Mouse (Mus musculus) megakaryocyte progenitor cell, adult 5-6 weeks (primary cell): Measurements from ENCODE around the gene Epdr1. TPM values are rescaled to one million over a fixed set of nuclear protein-coding genes. Genes with fewer than 3 reads are reported as not detected.
A peak's percentile ranks its signal among the peaks of the same experiment; 100 is the strongest.

ENCODE experiments used
- ATAC-seq: replicated peaks from 2 replicates; pipeline ENCODE4 v1.8.0; 2016; ENCODE audit warnings: mild to moderate bottlenecking, moderate TSS enrichment, inconsistent platforms; ENCODE audit not compliant: poor library complexity
- total RNA-seq, 2 experiments: library from RNA; stranded (forward) in 1 of 2; stranded (reverse) in 1 of 2; fragments of 157-497, 149-512 nt in 1 of 2; fragments of 200-1000 nt in 1 of 2; gene quantifications; 2 replicates each; pipeline versions ENCODE4 v1.2.3 to v1.2.4; 2015 to 2017

Epdr1 gene
- total RNA-seq (2015): 7.4 and 14.0 TPM in 2 replicates
- total RNA-seq (2017): 2.5 and 10.0 TPM in 2 replicates

DNA sequence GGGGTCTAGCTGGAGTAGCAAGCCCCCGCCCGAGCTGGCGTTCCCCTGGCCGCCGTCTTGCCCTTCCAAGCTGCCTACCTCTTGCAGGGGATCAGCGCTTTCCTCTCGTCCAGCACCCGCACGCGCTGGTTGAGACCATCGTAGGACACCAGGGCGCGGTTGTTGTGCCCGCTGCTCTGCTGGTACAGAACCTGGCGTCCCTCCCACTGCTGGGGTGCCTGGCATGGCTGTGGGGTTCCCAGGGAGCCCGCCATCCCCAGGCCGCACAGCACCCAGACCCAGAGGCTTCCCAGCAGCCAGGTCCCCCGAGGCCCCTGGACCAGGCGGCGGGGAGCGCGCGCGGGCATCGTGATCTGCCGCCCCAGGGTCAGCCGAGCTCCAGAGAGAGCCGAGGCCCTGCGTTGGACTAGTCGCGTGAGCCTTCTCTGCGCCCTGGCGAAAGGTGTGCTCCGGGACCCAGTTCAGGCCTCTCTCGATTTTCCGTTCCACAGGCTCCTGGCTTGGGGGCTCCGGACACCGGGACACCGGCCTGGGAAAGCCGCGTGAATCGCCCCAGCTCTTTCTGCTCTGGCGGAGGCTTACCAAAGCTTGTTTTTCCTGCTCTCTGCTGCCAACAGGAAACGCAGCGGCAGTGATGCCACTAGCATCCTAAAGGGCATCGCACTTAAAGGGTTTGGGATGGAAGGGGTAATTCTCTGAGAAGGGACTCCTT, at the start of gene Epdr1:
Gene Epdr1 (minus strand): TSS at position 712 of the 712 bp plus-strand sequence.
- ATAC-seq: peak; percentile 74

DNA sequence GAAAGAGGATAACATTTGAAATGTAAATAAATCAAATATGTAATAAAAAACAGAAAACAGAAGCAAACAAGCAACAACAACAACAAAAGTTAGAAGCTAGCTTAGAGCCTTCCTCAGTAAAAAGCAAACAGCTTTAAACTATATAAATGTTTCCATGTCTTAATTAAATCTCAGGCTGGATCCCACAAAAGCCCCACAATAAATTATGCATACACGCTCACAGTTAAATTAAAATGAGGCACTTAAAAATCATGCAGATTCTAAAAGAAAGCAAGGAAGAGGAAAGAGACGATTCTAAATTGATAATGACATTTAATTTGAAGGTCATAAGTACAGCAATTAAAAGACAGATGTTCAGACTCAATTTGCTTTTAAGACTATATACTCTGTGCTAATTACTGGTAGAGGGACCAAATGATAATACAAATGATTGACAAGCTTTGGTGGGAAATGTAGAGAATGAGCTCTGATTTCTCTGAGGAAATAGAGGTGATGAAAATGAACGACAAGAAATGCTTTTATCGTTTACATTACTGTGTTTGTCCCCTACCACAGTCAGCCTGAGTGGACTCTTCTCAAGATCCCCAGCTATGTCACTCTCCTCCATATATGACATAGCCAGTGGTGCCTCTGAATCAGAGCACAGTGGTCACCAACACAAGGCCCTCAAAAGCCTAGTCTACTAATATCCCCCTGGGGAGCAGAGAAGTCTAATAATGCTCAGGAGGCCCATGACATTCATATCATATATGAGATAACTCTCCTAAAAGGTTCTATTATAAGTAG, 48.8 kb upstream of the Epdr1 start:
- no peak for ATAC-seq

DNA sequence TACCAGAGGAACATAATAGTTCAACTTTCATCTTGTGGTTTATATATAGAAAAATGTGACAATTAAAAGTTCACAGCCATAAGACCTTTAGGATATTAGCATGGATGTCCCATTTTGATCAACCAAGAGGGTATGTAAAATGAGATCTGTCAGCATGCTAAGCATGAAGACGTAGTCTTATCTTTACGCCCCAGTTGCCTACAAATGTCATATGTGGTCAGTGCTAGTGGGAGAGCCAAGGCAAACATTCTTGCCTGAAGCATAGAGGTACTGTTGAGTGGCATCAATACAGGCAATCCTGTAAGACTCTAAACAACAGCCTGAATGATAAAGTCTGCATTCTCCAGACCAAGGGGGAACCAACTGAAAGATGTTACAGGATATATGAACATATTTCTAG, 32.7 kb upstream of the Epdr1 start:
- ATAC-seq: peak; percentile 27; the same call in 1 of the 2 replicates

DNA sequence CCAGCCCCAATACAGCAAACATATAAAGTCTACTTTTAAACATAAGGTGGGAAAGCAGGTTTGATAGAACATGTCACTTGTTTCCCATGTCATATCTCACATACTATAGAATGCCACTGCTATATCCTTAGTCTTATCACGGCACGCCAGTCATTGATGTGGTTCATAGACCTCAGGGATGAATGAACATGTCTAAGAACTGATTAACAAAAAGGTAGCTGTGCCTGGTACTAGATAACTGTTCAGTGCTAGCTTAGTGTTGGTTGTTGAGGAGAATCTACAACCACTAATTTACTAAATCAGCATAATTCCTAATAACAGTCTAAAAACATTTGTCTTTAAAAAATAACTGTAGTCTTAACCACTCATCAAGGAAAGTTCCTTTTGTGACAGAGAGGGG, 30.1 kb upstream of the Epdr1 start:
- peak; percentile 99 for ATAC-seq

DNA sequence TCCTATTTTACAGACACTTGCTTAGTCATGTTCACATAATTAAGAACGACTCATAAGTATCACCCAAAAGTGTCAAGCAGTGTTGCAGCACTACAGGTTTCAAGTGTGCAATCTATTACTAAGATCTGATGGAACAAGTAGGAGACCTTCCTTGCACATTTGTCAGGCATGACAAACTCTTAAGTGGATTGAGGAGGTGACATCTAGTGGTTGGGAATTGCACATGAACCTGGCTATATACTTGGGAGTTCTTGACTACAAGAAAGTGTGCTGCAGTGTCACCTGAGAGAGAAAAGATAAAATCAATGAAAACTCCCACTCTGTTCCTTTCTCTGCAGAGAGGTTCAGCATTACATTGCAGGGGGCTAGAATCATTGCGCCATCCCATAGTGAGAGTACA, 24.5 kb upstream of the Epdr1 start:
- ATAC-seq: no peak

DNA sequence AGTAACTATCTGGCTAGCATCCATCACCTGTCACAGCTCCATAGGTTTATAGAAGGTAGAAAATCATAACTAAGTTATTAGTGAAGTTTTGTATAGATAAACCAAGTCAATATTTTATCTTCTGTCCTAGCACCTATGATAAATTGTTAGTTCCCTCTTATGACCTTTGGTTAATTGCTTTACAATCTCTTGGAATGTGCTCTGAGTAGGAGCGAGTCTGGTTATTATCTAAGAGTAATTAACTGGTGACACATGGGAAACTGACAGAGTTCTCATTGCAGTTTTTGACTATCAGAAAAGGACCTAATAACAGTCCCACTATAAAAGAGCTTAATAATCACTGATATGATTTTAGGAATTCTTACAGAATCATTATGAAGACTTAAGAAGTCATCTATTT, 23.8 kb upstream of the Epdr1 start:
- no peak for ATAC-seq

DNA sequence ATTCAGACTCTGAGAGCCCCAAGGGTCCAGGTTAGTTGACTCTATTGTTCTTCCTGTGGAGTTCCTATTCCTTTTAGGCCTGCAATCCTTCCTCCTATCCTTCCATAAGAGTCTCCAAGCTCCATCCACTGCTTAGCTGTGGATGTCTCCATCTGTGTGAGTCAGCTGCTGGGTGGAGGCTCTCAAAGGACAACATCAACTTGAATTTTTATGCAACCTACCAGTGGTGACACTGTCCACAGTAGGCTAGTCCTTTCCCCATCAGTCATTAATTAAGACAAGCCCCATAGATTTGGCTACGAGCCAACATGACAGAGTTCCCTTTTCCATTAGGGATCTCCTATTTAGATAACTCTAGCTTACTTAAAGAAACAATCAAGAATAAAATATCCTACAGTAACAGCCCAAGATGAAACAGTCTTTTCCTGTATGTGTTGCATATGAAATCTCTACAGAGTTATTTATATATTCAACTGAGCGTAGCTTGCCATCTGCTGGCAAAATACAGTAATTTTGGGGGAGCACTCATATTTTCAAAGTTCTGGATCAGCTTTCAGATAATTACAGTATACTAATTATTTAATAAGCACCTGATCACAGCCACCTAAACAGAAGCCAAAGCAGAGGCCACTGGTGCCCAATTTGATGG, 20.6 kb upstream of the Epdr1 start:
- peak; percentile 64 for ATAC-seq

DNA sequence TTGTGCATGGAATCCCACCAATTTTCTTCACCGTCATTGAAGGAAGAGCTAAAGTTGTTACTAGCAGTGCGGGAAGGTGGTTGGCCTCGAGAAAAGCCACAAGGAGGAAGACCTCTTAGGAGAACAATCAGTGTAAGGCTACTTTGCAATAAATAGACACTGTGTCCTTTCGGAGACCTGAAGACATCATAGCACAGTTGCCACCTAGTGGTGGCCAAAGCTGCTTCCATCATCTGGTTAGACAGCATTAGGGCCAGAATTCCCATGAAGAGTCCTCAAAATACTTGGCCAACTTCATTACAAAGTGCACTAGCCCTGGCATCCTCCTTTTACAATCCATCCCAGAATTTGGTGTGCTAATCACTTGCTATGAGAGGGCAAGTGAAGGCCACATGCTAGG, 16.4 kb upstream of the Epdr1 start:
- peak; percentile 79 for ATAC-seq

DNA sequence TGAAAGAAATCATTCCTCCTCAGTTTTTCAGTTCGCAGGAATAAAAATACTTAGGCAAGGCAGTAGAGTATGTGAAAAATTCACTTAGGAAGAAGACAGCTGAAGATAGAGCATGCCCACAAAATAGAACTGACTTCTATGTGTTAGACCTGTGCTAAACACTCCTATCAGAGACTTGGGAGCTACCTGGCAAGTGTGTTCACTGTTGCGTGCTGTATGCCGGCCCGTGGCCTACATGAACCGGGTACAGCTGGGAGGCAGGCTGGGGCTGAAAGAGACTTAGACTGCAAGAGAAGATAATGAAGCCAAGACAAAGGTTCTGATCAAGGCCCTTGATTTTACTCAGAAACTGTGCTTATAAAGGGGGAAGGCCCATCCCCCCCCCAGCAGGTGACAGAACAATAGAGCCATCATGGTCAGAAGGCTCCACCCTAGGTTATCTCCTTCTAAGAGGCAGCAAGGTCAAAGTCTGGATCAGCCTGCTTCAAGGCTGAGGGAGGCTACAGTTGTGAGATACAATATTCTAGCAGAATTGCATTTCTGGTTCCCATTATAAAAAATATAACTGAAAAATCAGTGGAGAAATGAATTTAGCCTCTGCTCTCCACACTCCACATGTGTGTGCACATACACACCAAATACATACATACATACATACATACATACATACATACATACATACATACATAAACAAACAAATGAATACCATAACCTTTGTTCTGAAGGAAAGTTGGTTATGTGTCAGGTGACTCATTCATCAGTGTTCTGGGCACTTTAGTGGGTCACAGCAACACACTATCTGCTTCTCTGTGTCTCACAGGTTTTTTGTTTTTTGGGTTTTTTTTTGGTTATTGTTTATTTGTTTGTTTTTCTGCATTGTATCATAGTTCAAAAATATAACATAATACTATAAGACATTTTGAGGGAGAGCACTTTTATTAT, 11.3 kb upstream of the Epdr1 start:
- ATAC-seq: no peak

DNA sequence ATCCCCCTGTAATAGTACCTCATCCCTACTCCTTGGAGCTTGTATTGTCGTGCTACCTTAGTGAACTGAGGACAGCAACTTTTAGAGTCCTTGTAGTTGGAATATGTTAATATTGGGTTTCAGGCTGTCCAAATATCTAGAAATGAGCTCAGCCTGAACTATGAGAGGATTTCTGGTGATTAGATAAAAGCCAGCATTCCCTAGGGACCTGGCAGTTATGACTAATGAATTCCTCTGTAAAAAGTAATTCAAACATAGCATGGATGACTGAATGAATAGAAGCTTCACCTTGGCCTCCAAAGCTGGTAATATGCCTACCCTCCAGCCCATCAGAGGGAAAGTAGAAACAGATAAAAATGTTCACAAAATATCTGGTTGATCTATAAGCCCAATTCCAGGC, 6.7 kb upstream of the Epdr1 start:
- ATAC-seq: no peak

DNA sequence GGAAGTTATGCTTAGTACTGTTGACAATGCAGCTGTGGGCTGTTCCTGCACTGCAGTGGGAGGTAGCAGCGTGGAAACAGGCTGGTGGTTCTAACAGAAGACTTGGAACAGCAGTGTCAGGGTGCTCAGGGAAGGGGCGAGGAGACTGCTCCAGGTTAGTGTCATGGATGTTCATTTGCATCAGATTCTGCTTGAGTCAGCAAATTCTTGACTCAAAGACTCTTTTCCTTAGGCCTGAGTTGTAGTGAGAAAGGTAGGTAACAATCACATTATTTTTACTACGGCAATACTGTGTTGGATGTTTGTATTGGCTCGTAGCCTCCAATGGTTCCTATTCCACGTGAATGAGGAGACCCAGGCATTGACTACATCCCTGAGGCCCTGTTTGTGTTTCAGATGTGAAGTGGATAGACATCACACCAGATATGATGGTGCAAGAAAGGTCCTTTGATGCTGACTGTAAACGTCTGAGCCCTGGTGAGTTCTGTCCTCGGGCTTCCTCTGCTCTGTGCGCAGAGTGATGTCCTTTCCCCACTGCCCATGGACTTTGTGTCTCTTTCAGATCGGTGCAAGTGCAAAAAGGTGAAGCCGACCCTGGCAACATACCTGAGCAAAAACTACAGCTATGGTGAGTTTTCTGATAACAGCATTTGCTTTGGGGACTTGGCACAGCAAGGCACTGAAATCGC, 5.0 kb upstream of the Epdr1 start:
- no peak for ATAC-seq

DNA sequence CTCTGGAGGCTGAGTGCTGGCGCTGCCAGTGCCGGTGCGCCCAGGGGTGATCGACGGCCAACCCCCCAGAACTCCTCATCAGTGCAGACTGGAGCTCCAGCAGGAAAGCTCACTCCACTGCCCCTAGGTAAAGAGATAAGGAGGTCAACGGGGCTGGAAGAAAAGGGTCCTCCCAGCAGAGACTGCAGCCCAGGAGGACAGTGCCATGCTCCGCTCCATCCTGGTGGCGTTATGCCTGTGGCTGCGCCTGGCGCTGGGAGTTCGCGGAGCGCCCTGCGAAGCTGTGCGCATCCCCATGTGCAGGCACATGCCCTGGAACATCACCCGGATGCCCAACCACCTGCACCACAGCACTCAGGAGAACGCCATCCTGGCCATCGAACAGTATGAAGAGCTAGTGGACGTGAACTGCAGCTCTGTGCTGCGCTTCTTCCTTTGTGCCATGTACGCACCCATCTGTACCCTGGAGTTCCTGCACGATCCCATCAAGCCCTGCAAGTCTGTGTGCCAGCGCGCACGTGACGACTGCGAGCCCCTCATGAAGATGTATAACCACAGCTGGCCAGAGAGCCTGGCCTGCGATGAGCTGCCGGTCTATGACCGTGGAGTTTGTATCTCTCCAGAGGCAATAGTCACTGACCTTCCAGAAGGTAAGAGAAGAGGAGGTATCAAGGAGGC, 3.6 kb upstream of the Epdr1 start:
- ATAC-seq: peak; percentile 1; the same call in 1 of the 2 replicates

DNA sequence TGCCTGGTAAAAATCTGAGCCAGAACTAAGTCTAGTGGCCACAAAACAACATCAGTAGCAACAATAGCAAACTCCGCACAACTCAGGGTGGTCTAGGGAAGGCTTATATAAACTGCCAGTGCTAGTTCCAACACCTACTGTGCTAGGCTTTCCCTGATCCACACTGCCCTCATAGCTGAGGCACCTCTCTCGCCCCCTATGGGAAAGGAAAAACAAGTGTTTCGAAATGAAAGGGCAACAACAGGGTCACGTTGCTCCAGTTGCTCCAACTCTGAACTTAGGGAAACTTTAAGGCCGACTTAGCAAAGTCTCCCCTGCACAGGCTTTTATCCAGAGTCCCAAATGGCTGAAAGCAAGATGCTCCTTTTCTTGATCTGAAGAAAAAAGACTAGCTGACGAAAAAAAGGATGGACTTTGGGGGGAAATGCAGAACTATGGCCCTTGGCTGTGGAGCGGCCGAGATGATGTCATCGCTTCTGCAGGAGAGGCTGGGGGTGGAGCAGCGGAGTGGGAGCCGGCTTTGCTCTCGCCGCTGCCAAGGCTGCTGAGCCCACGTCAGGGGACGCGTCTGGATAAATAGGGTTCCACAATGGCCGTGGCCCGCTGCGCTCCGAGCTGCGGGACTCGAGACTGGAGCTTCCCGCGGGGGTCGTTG, 3.0 kb upstream of the Epdr1 start, which contains the start of gene Sfrp4:
Gene Sfrp4 (plus strand): TSS at position 532 of the 655 bp plus-strand sequence.
- peak; percentile 56 for ATAC-seq

DNA sequence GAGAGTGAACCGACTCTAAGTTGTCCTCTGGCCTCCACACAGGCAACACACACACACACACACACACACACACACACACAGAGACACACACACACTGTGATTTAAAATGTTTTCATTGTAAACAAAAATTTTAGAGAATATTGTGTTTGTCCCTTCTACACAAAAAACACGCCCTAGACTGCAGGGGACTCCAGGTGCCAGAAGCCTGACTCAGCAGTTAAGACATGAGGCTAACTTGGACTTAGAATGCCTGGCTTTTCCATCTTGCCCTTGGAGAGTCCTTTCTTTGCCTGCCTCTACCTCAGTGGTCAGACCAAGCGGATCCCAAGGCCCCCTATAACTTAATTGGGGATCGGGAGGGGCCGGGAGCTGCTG, 899 bp downstream of the Epdr1 start:
- ATAC-seq: 0 out of 2 replicates have a peak, but pooled peaks have one; percentile 16

DNA sequence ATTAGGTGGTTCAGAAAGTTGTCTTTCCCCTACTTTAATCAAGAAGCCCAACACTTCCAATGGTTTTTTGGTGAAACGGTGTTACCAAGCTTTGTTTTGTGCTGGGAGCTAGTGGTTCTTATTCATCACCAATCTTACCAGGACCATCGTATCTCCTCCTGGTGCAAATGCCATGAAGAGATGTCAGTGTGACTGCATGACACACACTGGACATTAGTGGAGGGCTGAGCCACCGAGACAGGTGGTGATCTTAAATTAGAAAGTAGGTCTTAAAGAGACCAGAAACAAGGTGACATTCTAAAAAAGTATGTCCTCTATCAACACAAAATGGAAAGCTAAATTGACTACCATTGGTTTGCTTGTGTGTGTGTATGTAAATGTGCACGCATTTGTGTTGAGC, 1.6 kb downstream of the Epdr1 start:
- ATAC-seq: no peak

DNA sequence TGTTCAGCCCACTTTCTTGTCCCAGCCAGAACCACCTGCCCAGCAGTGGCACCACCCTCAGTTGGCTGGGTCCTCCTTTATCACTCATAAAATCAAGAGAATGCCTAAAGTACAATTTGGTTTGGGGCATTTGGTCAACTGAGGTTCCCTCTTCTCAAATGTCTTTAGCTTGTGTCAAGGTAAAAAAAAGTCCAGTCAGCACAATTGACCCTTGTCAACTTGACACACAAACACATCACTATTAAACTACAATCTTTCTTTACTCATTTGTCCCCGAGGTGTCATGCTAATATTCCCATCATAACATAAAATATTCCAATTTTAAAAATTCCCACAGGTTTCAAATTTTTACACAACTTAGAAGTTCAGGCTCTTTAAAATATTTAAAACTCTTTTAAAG, 5.4 kb downstream of the Epdr1 start:
- ATAC-seq: no peak

DNA sequence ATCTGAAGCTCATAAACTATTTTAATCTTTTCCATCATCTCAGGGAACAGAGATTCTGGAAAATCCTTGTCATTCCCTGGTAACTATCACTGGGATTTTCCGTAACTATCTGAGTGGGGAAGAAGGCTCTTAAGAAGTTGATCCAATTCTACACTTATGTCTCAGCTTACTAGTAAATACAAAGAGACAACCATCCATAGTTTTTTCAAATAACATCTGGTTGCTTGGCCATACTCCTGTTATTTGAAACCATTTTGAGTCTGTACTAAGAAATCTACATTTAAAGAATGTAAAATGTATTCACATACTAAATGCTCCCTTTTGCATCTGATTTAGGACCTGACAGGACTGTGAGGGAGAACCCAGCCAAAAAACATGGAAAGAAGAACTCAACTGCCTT, 6.3 kb downstream of the Epdr1 start:
- no peak for ATAC-seq

DNA sequence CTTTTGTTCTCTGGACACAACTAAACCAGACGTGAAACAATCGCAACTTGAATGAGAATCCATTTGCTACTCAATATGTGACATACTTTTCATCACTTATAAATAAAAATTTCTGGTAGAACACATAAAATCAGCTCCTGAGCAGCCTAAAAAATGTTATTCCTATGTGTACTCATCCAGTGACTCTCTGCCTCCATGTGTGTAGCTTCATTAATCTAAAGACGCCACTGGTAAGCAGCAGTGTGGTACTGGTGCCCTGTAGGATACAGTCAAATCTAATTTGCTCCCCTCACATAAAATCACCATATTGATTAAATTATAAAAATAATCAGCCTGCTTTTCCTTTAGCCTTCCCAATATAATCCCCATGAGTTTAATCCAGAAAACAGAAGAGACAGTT, 6.8 kb downstream of the Epdr1 start:
- no peak for ATAC-seq

DNA sequence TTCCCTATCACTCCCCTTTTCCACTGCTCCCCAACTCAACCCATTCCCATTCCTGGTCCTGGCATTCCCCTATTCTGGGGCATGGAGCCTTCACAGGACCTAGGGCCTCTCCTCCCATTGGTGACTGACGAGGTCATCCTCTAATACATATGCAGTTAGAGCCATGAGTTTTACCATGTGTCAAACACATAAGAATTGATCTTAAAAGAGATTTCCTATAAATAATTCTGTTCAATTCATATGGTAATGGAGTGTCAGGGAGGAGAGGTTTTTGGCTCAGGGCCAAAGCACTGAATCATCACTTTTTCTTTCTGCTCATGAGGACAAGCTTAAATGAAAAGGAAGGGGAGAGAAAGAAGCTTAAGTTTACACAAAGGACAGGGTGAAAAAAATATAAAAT, 7.4 kb downstream of the Epdr1 start:
- no peak for ATAC-seq
